Mouse (Mus musculus): ENCODE results near the gene Fbxl2. TPM values are rescaled to one million over a fixed set of nuclear protein-coding genes. Genes with fewer than 3 reads are reported as not detected.
A peak's percentile ranks its signal among the peaks of the same experiment; 100 is the strongest.

Fbxl2 gene
- total RNA-seq, 4 experiments from 2014 or later, result 50.5 to 55.5 (median 52.4) TPM

- DNase-seq (ENCODE audit: low spot score in 2 of 2), result no peak
These were observed 71.0 kb downstream of the Fbxl2 start for GRCm38 (mm10) chr9:113974945-113975344.

DNA sequence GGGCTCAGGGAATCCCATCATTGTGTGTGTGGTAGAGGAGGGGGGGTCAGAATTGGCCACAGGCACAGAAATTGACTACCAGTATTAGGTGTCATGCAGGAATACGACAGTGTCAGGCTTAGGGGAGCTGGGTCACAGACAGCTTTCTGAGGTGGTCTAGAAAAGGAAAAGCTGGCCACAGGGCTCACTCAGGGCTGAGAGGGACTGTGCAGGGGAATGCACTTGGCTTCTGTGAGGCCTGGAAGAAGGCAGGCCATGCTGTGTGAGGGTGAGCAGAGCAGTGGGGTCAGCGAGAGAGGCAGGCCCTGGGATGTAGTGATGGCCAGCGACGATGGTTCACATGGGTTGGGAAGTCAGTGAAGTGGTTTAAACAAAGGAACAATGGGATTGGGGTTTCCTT is 72.1 kb downstream of the Fbxl2 start:
- no peak for DNase-seq (ENCODE audit: low spot score in 2 of 2)

DNA sequence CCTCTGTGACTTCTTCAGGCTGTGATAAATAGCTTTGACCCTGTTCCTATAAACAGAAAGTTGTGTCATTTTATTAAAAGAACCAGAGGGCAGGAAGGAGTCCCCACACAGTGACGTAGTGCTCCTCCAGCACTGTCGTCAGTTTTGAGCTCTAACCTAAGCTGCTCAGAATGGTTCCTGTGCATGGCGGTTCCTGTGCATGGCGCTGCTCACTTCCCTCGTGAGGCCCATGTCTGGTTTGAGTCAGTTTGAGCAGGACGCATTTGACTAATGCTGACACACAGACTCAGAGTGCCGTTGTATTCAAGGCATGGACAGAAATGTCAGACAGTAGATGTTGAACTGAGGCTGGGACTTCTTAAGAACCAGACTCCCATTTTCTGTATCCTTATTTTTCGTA is 74.4 kb downstream of the Fbxl2 start:
- no peak for DNase-seq (ENCODE audit: low spot score in 2 of 2)

- DNase-seq (ENCODE audit: low spot score in 2 of 2), result no peak
These were observed 76.0 kb downstream of the Fbxl2 start for GRCm38 (mm10) chr9:113970041-113970440.

DNA sequence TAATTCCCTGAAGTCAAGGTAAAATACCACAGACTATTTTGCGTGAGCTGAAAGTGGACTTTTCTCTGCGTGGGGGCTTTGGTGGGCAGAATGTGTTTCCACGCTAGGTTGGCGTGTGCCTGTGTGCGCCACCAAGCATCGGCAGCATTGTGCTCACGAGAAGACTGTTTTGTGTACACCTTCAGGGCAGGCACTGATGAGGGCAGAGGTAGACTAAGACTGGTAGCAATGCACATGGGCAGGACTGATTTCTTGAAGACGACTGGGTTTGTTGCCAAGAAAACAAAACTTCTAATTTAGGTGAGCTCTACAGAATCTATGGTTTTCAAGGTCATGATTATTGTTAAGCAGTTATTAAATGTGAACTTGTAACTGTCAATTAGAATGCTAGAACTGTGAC is 76.6 kb downstream of the Fbxl2 start:
- DNase-seq (ENCODE audit: low spot score in 2 of 2), result no peak

DNA sequence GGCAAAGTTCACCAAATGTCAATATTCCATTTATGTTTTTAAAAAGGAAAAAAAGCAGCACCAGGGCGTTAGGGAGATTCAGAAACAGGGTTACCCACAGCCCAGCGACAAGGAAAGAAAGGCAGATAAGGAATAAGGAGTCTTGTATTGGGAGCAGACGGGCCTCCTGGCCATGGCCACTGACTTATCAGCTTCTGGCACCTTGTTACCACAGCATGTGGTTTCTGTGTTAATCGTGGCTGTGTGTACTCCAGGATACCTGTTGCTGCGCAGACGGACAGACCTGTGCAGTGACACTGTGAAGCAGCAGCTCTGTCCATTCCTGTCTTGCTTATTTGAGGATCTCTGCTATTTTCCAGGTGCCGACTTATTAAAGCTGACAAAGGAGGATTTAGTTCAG is 77.0 kb downstream of the Fbxl2 start:
- no peak for DNase-seq (ENCODE audit: low spot score in 2 of 2)

DNA sequence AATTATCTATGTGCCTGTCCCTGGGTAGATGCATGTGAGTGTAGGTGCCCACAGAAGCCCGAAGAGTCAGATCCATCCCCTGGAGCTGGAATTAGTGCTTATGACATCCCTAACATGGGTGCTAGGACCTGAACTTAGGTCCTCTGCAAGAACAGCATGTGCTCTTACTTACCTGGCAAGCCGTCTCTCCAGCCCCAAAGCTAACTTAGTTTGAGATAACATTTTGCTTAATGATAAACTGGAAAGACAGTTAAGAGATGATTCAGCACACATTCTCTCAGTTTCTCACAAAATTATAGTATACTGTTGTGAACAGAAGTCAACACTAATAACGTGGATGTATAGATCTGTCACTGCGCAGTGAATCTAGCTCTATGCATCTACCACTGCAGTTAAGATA is 79.2 kb downstream of the Fbxl2 start:
- no peak for DNase-seq (ENCODE audit: low spot score in 2 of 2)

DNA sequence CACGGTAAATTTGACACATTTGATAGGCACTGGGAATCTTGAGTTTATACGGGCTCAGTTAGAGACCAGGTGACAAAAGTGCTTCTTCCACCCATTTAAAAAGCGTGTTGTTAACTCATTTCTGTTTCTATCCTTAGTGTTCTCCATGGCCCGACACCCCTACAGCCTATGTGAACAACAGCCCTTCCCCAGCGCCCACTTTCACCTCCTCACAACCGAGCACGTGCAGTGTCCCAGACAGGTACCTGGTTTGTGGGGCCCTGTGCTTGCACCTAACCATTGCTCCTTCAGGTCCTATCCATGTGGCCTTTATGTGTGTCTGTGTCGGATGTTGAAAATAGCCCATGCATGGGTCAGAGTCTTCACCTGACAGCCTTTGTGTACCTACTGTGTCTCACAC is 81.6 kb downstream of the Fbxl2 start:
- DNase-seq (ENCODE audit: low spot score in 2 of 2), result no peak

- no peak for DNase-seq (ENCODE audit: low spot score in 2 of 2)
These were observed 82.3 kb downstream of the Fbxl2 start for GRCm38 (mm10) chr9:113963718-113964117.

- DNase-seq (ENCODE audit: low spot score in 2 of 2), result no peak
These were observed 88.2 kb downstream of the Fbxl2 start for GRCm38 (mm10) chr9:113957777-113958176.

GRCm38 (mm10) chr9:113947216-113947615 is 98.8 kb downstream of the Fbxl2 start:
- no peak for DNase-seq (ENCODE audit: low spot score in 2 of 2)

- DNase-seq (ENCODE audit: low spot score in 2 of 2), result no peak
These were observed 102.6 kb downstream of the Fbxl2 start for GRCm38 (mm10) chr9:113943372-113943771.

DNA sequence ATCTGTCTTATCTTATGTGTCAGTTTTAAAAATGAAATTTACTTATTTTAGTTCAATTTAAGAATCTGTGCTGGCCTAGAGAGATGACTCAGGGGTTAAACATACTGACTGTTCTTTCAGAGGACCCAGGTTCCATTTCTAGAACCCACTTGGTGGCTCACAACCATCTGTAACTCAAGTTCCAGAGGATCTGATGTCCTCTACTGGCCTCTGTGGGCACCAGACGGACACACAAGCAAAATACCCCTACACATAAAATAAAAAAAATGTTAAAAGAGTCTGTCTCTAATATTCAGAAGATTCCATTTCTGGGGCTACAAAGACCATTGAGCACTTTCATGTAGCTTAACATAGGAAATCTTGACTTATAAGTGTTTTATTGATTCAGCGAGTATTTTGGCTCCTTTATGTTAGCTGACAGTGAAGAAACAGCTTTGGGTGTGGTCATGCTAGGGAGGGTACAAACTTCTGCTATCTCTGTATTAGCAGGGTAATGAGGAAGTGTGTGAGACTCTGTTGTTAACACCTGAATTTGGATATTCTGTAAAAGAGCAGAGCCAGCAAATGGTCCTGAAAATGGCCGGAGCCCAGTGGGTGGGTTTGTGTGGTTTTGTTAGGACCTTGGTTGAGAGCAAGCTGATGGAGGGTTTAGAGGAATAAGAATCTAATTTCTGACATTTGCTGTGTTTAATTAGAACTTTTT is 104.7 kb downstream of the Fbxl2 start:
- DNase-seq (ENCODE audit: low spot score in 2 of 2), result no peak

GRCm38 (mm10) chr9:113939063-113939850 is 106.7 kb downstream of the Fbxl2 start:
- peak in 1 of 2 experiments; percentile 40 for DNase-seq (ENCODE audit: low spot score in 2 of 2)

GRCm38 (mm10) chr9:113935638-113936037 is 110.4 kb downstream of the Fbxl2 start:
- DNase-seq (ENCODE audit: low spot score in 2 of 2), result no peak

DNA sequence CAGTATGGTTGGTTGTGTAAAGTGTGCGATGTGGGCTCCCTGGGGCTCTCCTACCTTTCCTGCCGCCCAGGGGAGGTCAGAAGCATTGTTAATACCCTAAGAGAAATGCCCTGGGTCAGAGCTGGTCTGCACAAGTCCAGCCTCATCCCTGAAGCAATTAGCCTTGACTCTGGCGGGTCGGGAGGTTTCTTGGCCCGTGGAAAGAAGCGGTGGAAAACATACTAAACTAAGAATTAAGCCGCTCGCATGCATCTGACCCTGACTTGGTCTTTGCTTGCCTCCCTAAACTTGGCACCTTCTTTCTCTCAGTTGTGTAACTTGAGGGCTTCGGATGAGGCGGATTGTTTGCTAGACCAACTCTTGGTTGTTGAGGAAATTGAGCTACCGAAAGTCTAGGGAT is 113.5 kb downstream of the Fbxl2 start:
- DNase-seq (ENCODE audit: low spot score in 2 of 2), result no peak

DNA sequence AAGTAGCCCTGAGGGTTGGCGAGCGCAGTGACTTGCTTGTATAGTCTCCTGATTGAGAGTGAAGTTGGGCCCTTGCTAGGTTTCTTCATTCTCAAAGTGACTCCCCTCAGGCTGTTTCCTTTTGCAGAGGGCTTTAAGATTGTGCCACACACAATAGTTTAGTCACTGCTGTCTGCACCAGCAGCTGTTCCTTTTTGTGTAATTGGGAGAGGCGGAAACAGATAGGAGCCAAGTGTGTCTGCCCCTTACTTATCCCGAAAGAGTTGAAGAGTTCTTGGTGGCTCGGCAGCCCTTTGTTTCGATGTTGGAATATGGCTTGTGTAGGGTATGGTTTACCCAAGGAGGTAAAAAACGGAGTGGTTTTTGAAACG is 113.9 kb downstream of the Fbxl2 start:
- DNase-seq (ENCODE audit: low spot score in 2 of 2), result peak in 1 of 2 experiments; percentile 19

DNA sequence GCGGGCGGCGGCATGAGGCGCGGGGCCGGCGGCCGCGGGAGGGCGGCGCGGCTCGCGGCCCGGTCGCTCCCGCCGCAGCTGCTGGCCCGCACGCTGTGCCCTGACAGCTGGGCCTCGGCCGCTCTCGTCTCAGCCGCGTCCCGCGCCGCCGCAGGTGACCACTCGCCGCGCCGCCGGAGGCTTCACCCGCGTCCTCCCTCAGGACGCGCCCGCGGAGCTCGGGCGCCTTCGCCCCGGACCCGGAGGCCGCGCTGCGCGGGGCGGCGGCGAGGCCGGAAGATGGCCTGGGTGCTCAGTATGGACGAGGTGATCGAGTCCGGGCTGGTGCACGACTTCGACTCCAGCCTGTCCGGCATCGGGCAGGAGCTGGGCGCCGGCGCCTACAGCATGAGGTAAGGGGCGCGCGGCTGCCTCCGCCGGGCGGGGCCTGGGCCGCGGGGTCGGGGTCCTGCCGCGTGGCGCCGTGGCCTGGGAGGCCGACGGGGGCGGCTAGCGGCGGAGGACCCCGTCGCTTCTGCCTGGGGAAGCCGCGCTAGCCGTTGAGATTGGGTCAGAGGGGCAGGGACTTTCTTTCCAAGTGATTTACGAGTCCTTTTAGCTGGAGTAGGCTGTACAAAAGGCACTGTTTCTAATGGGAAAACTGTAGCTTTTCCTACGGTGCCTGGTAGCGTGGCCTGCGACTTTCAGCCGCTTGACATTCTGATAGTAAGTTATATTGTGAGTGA is 114.5 kb downstream of the Fbxl2 start:
- peak in 1 of 2 experiments; percentile 25 for DNase-seq (ENCODE audit: low spot score in 2 of 2)

- DNase-seq (ENCODE audit: low spot score in 2 of 2), result peak; percentile 85 to 99
These were observed 115.2 kb downstream of the Fbxl2 start, which contains the start of gene Ubp1 for GRCm38 (mm10) chr9:113930534-113931374. TSS of gene Ubp1 (plus strand) at chr9:113930934.

- no peak for DNase-seq (ENCODE audit: low spot score in 2 of 2)
These were observed 116.3 kb downstream of the Fbxl2 start for GRCm38 (mm10) chr9:113929676-113930075.

- DNase-seq (ENCODE audit: low spot score in 2 of 2), result no peak
These were observed 117.4 kb downstream of the Fbxl2 start for GRCm38 (mm10) chr9:113928591-113928990.

Measured in left cerebral cortex, adult 8-10 months (tissue).